Mouse (Mus musculus) small intestine, adult 2 months (tissue): ENCODE measurements around the gene Gm20388. TPM values are rescaled to one million over a fixed set of nuclear protein-coding genes. Genes with fewer than 3 reads are reported as not detected.

Experiments
- H3K27ac ChIP-seq: fragments of 200-500 bp; 2 replicates; pipeline ENCODE4 v1.5.1; 2012; ENCODE audit warnings: low read depth, low read length, control low read depth, inconsistent platforms; ENCODE audit not compliant: insufficient read depth
- H3K27me3 ChIP-seq: fragments of 200-500 bp; 2 replicates; pipeline ENCODE4 v1.6.1; 2012; ENCODE audit warnings: mild to moderate bottlenecking, moderate library complexity, low read length, inconsistent platforms; ENCODE audit not compliant: control insufficient read depth, insufficient read depth
- H3K36me3 ChIP-seq: fragments of 200-500 bp; 2 replicates; pipeline ENCODE4 v1.6.1; 2012; ENCODE audit warnings: mild to moderate bottlenecking, low read length, control low read depth, inconsistent platforms; ENCODE audit not compliant: control insufficient read depth, insufficient read depth
- H3K4me1 ChIP-seq: fragments of 200-500 bp; 2 replicates; pipeline ENCODE4 v1.6.1; 2012; ENCODE audit warnings: low read length, inconsistent platforms, mixed read lengths; ENCODE audit not compliant: control insufficient read depth, insufficient read depth, insufficient read length
- H3K4me3 ChIP-seq: fragments of 200-500 bp; 2 replicates; pipeline ENCODE4 v1.5.1; 2012; ENCODE audit warnings: low read depth, mild to moderate bottlenecking, control low read depth, inconsistent platforms, low read length, moderate library complexity
- CTCF ChIP-seq: fragments of 200-500 bp; IDR thresholded peaks from 2 replicates; pipeline ENCODE4 v1.5.1; 2012; ENCODE audit warnings: low read depth, mild to moderate bottlenecking, control low read depth, inconsistent platforms, low read length, moderate library complexity, mixed read lengths; ENCODE audit not compliant: insufficient replicate concordance, insufficient read length; ENCODE audit errors: extremely low read depth
- POLR2A ChIP-seq: fragments of 200-500 bp; IDR thresholded peaks from 2 replicates; pipeline ENCODE4 v1.6.1; 2012; ENCODE audit warnings: low read depth, mild to moderate bottlenecking, control low read depth, inconsistent platforms, low read length, moderate library complexity
- WGBS: fragments of 180-500 bp; shearing (Covaris S2); methylation state at CpG from one replicate; pipeline ENCODE4 v1.1.7; 2018; 5-methylcytosine and 5-hydroxymethylcytosine counted together
- polyA plus RNA-seq: library from polyadenylated mRNA; depleted of rRNA; stranded (reverse); fragments of >200 nt; gene quantifications from 2 replicates; pipeline ENCODE4 v1.2.3, GENCODE M21; 2012

The Gm20388 gene
- polyA plus RNA-seq, 1 experiment, result 37.3 TPM

DNA sequence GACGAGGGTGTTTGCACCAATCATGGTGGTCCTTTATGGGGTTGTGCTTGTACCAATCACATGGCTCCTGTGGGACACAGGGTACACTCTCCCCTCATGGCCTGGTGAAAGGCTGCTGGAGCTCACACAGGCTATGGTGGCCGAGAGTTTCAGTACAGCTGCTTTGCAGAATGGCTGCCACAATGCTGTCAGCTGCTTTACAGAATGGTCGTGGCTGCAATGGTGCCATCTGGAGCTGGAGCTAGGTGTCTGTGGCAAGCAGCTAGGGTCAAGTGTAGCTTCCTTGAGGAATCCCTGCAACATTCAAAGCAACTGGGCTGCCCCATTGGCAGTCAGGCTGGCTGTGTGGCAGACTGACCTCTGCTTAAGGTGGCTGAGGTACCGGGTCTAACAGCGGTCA is 3809.2 kb downstream of the Gm20388 start:
- 67% methylated on average over 5 of the region's 5 CpGs for WGBS
- no peaks in the 10 kb centered on the region for H3K36me3 ChIP-seq
- H3K4me3 ChIP-seq, result no peak overlapping the region
- TF ChIP-seq CTCF, result no peak
- TF ChIP-seq POLR2A, result no peak
- H3K27ac ChIP-seq, result peak overlapping the region; percentile 88
- no peaks in the 10 kb centered on the region for H3K27me3 ChIP-seq
- peaks cover 55% of the 10 kb centered on the region for H3K4me1 ChIP-seq

- Histone ChIP-seq H3K27ac (peak overlapping the region; percentile 90), H3K36me3 (no peaks in the 10 kb centered on the region)
- no peak; the same call in 1 of the 2 replicates for TF ChIP-seq POLR2A
- no peak for TF ChIP-seq CTCF
Measured at GRCm38 (mm10) chr8:123720471-123721001, 3809.9 kb downstream of the Gm20388 start.

GRCm38 (mm10) chr8:123722245-123722644 is 3811.6 kb downstream of the Gm20388 start:
- Histone ChIP-seq H3K27me3 (no peaks in the 10 kb centered on the region), H3K27ac (peak overlapping the region; percentile 17; the same call in 1 of the 2 replicates), H3K36me3 (no peaks in the 10 kb centered on the region), H3K4me3 (no peak overlapping the region), H3K4me1 (peaks cover 34% of the 10 kb centered on the region)
- WGBS, result 75% methylated on average over 5 of the region's 5 CpGs
- TF ChIP-seq CTCF (no peak), POLR2A (no peak)

More at GRCm38 (mm10) chr8:123720471-123721001, 3809.9 kb downstream of the Gm20388 start:
- 6% methylated on average over 12 of the region's 12 CpGs for WGBS
- H3K27me3 ChIP-seq, result no peaks in the 10 kb centered on the region
- H3K4me3 ChIP-seq, result no peak overlapping the region
- peaks cover 47% of the 10 kb centered on the region for H3K4me1 ChIP-seq

- H3K36me3 ChIP-seq, result no peaks in the 10 kb centered on the region
- no peaks in the 10 kb centered on the region for H3K27me3 ChIP-seq
- TF ChIP-seq CTCF (no peak), POLR2A (no peak)
- peaks cover 15% of the 10 kb centered on the region for H3K4me1 ChIP-seq
- WGBS, result 96% methylated on average over 10 of the region's 10 CpGs
- H3K4me3 ChIP-seq, result no peak overlapping the region
- no peak overlapping the region for H3K27ac ChIP-seq
Measured at GRCm38 (mm10) chr8:123724752-123725151, 3814.1 kb downstream of the Gm20388 start.

DNA sequence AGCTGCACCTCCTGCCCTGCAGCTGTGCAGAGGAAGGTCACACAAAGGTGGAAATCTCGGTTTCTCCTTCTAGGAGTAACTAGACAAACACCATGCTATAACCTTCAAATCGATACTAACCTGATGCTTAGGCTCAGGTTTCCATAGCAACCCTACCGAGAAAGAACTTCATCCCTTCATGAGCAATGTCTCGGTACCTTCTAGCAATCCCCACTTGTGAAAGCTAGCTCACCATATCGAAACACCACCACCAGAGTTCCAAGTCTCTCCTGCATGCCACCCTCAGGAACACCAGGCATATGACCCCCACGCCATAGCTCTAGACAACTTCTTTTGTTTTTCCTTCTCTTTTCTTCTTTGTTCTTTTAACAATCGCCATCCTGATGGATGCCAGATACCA is 3814.6 kb downstream of the Gm20388 start:
- TF ChIP-seq POLR2A (no peak), CTCF (no peak)
- 83% methylated on average over 7 of the region's 7 CpGs for WGBS
- H3K4me3 ChIP-seq, result no peak overlapping the region
- no peak overlapping the region for H3K27ac ChIP-seq
- no peaks in the 10 kb centered on the region for H3K27me3 ChIP-seq
- H3K36me3 ChIP-seq, result no peaks in the 10 kb centered on the region
- peaks cover 12% of the 10 kb centered on the region; the same call in 1 of the 2 replicates for H3K4me1 ChIP-seq

DNA sequence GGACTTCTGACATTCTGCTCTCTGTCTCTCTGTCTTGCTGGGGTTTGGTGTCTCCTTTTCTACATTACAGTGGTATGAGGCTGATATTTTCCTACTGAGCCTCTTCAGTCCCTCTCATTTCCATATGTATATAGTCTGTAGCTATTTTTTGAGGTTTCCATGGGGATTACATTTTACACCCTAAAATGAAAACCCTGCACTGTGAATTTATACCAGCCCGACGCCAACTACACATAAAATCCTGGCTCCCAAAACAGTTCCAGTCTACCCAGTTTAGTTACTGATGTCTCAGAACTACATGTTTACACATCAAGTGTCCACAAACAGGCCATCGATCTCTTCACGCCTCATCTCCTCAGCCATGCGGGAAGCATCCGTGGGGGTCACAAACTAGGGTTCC is 3816.1 kb downstream of the Gm20388 start:
- H3K4me3 ChIP-seq, result no peak overlapping the region

DNA sequence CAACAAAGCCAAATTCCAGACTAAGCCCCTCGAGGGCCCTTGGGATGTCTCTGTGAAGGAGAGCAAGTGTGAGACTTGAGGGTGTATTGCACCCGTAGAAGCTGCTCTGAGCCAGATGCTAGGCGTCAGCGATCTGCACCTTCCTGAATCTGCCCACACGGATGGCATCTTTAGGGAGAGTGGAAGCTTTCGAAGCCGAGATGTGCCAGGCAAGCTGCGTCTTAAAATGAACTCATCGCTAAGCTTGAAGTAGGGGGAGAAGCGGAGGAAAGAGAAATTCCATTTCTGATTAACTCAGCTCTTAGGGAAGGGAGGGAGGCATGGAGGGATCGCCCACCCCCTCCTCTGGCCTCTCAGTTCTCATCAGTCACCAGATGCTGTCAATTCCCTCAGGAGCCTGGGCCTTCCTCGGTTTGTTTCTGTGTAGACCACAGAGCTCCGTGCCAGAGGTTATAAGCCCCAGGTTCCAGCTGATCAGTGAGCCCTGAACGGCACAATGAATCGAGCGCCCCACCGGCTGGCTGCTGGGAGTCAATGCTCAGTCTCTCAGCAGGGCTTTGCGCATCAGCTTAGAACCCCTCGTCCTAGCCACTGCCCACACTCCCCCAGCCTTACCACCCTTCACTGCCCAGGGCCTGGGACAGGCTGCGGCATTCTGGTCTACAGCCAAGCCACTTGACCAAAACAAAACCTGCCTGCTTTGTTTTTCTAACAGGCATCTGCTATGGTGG is 3818.6 kb downstream of the Gm20388 start:
- TF ChIP-seq CTCF (no peak), POLR2A (no peak)
- Histone ChIP-seq H3K27me3 (no peaks in the 10 kb centered on the region), H3K27ac (no peak overlapping the region), H3K4me1 (peaks cover 2% of the 10 kb centered on the region), H3K36me3 (no peaks in the 10 kb centered on the region), H3K4me3 (no peak overlapping the region)
- 67% methylated on average over 20 of the region's 20 CpGs for WGBS

More for the DNA sequence above, 3816.1 kb downstream of the Gm20388 start:
- WGBS, result 94% methylated on average over 6 of the region's 6 CpGs
- no peaks in the 10 kb centered on the region for H3K27me3 ChIP-seq
- no peak overlapping the region for H3K27ac ChIP-seq
- TF ChIP-seq CTCF (no peak), POLR2A (no peak)
- H3K4me1 ChIP-seq, result peaks cover 3% of the 10 kb centered on the region
- H3K36me3 ChIP-seq, result no peaks in the 10 kb centered on the region
